Mouse (Mus musculus) heart, embryonic 13.5 days (tissue): Measurements from ENCODE around the gene Rnf151. TPM values are rescaled to one million over a fixed set of nuclear protein-coding genes. Genes with fewer than 3 reads are reported as not detected.

Experiments
- ATAC-seq: fragments of 200-750 bp; cut with Nextera tagmentation; 2 replicates; pipeline ENCODE4 v1.8.0; 2017; ENCODE audit warnings: moderate TSS enrichment; ENCODE audit not compliant: insufficient number of reproducible peaks, low FRiP score, low TSS enrichment; ENCODE audit errors: extremely low read depth
- H3K27ac ChIP-seq: fragments of 300-500 bp; sonication (generic); replicated peaks from 2 replicates; pipeline ENCODE4 v1.5.1; 2015; ENCODE audit warnings: moderate library complexity, mild to moderate bottlenecking, inconsistent platforms
- H3K27me3 ChIP-seq: fragments of 300-500 bp; sonication (generic); replicated peaks from 2 replicates; pipeline ENCODE4 v1.6.1; 2015; ENCODE audit warnings: mild to moderate bottlenecking, inconsistent platforms
- H3K36me3 ChIP-seq: fragments of 300-500 bp; sonication (generic); 2 replicates; pipeline ENCODE4 v1.6.1; 2015; ENCODE audit warnings: mild to moderate bottlenecking, inconsistent platforms
- H3K4me1 ChIP-seq: fragments of 300-500 bp; sonication (generic); 2 replicates; pipeline ENCODE4 v1.6.1; 2015; ENCODE audit warnings: inconsistent platforms
- H3K4me2 ChIP-seq: fragments of 300-500 bp; sonication (generic); 2 replicates; pipeline ENCODE4 v1.6.1; 2015; ENCODE audit warnings: inconsistent platforms, mild to moderate bottlenecking, moderate library complexity
- H3K4me3 ChIP-seq: fragments of 300-500 bp; sonication (generic); 2 replicates; pipeline ENCODE4 v1.5.1; 2015; ENCODE audit warnings: moderate library complexity, mild to moderate bottlenecking, inconsistent platforms
- H3K9ac ChIP-seq: fragments of 300-500 bp; sonication (generic); 2 replicates; pipeline ENCODE4 v1.6.1; 2015; ENCODE audit warnings: inconsistent platforms, mild to moderate bottlenecking, moderate library complexity
- H3K9me3 ChIP-seq: fragments of 300-500 bp; sonication (generic); 2 replicates; pipeline ENCODE4 v1.6.1; 2016; ENCODE audit warnings: inconsistent platforms
- WGBS: fragments of 180-500 bp; shearing (Covaris S2); methylation state at CpG from one replicate; pipeline ENCODE4 v1.1.7; 2015; ENCODE audit warnings: mixed read lengths; 5-methylcytosine and 5-hydroxymethylcytosine counted together
- polyA plus RNA-seq: library from polyadenylated mRNA; unstranded; fragments of >200 nt; fragmentation: Nextera tagmentation; extraction: Ambion mirVana; gene quantifications from 2 replicates; pipeline ENCODE4 v1.2.1, GENCODE M21; 2015

Rnf151 gene
- polyA plus RNA-seq, 1 experiment from 2014 or later: not detected

- 71% methylated on average over 5 of the region's 5 CpGs for WGBS
- Histone ChIP-seq H3K9me3 (no peaks in the 10 kb centered on the region), H3K9ac (no peak overlapping the region), H3K4me2 (no peak overlapping the region), H3K4me1 (no peaks in the 10 kb centered on the region), H3K36me3 (peaks cover 34% of the 10 kb centered on the region), H3K27me3 (peaks cover 18% of the 10 kb centered on the region; the same call in 1 of the 2 replicates), H3K4me3 (no peak overlapping the region), H3K27ac (no peak overlapping the region)
- ATAC-seq: no peak
These were observed 26.0 kb upstream of the Rnf151 start for GRCm38 (mm10) chr17:24743896-24744295.

DNA sequence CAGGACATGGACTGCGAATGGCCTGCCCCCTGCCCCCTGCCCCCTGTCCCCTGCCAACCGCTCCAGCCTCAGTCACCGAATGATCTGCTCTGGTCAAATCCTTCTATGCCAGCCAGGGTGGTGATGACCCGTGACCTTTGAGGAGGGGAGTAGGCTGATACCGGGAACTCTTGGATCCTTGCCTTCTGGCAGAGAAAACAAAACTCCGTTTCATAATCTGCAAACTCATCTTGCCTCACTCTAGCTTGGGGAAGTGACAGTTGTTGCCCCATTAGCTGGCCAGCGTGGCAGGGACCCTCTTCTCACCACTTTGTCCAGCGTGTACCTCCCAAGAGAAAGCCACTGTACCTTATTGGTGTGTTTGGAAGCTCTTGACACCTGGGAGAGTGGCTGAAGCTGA is 24.4 kb upstream of the Rnf151 start:
- no peak for ATAC-seq
- peaks cover 8% of the 10 kb centered on the region for H3K4me1 ChIP-seq
- H3K9me3 ChIP-seq: no peaks in the 10 kb centered on the region
- H3K27me3 ChIP-seq: 0 out of 2 replicates have a peak, but pooled peaks cover 9% of the 10 kb centered on the region
- no peak overlapping the region for H3K4me3 ChIP-seq
- WGBS: 76% methylated on average over 8 of the region's 8 CpGs
- H3K9ac ChIP-seq: no peak overlapping the region
- no peak overlapping the region for H3K27ac ChIP-seq
- H3K4me2 ChIP-seq: no peak overlapping the region
- H3K36me3 ChIP-seq: peaks cover 34% of the 10 kb centered on the region

DNA sequence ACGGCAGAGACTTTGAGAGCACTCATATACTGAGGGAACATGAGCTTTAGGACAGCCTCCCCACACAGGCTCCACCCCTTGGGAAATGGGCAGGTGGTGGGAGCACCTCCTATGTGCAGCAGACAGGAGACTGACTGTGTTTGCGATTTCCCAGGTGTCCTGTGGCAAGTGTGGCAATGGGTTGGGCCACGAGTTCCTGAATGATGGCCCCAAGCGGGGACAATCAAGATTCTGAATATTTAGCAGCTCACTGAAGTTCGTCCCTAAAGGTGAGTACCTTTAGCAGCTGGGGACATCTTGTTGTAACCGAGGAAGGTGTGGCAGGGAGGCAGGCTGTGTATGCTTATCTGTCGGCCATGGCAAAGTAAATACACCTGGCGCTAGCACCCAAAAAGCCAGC is 22.1 kb upstream of the Rnf151 start:
- no peak overlapping the region for H3K4me2 ChIP-seq
- ATAC-seq: no peak
- H3K36me3 ChIP-seq: peaks cover 34% of the 10 kb centered on the region
- WGBS: 78% methylated on average over 8 of the region's 8 CpGs
- H3K9ac ChIP-seq: no peak overlapping the region
- H3K27ac ChIP-seq: no peak overlapping the region
- no peak overlapping the region for H3K4me3 ChIP-seq
- no peaks in the 10 kb centered on the region for H3K27me3 ChIP-seq
- H3K4me1 ChIP-seq: peaks cover 22% of the 10 kb centered on the region
- no peaks in the 10 kb centered on the region for H3K9me3 ChIP-seq

- Histone ChIP-seq H3K27me3 (no peaks in the 10 kb centered on the region; the same call in 1 of the 2 replicates), H3K9me3 (no peaks in the 10 kb centered on the region), H3K4me2 (no peak overlapping the region), H3K4me3 (no peak overlapping the region), H3K36me3 (peaks cover 34% of the 10 kb centered on the region), H3K4me1 (peaks cover 22% of the 10 kb centered on the region), H3K27ac (no peak overlapping the region), H3K9ac (no peak overlapping the region)
- 85% methylated on average over 4 of the region's 4 CpGs for WGBS
- no peak for ATAC-seq
These were observed 20.4 kb upstream of the Rnf151 start for GRCm38 (mm10) chr17:24738238-24738637.

DNA sequence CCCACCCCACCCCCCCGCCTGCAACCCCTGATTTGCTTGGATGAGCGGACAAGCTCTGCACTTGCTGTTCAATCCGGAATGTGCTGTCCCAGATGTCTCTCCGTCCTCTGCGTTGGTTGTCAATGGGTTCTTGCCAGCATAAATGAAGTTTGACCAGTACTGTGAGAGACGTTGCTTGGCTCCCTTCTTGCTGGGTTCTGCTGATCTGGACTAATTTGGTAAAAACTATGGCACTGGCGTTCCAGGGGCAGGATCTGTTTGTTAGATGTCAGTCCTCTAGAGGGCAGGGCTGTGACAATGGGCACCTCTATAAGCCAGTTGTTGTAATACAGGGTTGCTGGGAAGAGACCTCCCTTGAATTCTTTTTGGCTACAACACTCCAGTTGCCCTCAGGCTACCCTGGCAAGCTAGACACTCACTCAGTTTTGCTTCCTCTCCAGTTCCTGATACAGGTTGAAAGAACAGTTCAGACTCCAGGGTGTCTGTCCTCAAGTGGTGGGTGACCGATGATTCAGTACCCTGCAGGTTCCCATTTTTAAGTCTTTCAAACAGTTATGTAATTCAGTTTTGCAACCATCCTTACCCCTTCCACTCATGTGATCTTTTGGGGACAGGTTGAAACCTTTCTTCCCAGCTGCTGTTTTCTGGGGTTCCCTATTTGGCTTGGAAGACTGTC is 19.4 kb upstream of the Rnf151 start:
- Histone ChIP-seq H3K4me3 (peak overlapping the region; percentile 66), H3K27ac (no peak overlapping the region), H3K4me2 (peak overlapping the region; percentile 84), H3K9ac (peak overlapping the region; percentile 84), H3K36me3 (peaks cover 29% of the 10 kb centered on the region), H3K4me1 (peaks cover 27% of the 10 kb centered on the region), H3K9me3 (no peaks in the 10 kb centered on the region), H3K27me3 (no peaks in the 10 kb centered on the region; the same call in 1 of the 2 replicates)
- no peak for ATAC-seq
- 25% methylated on average over 8 of the region's 8 CpGs for WGBS

DNA sequence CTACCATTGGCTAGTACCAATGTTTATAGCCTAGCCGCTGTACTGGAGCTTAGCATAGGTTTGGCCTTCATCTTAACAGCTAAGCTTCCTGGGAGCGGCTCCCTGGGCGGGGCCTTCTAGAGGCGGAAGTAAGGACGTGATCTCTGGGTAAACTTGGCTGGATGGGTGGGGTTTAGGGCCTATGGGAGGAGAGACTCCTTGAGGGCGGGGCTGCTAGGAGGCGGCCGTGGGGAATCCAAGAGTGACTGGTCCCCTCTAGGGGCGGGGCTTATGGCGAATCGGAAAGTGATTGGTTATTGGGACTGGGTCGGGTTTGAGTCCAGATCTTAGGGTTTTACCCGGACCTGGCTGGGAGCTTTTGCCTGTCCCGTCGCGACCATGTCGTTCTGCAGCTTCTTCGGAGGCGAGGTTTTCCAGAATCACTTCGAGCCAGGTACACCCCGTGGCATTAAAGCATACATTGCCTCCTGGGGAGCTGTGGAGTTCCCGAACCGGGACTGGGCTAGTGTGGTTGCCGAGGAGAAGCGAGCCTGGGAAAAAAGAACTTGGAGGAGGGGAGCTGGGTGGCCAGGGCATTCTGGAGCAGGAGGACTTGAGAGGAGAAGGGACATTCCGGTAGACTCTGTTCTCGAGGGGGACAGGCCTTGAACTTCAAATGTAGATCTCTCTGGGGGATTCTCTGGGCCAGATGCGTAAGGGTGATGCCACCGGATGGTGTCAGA is 18.6 kb upstream of the Rnf151 start, which contains the start of gene Msrb1:
Gene Msrb1, plus strand, starts transcription at position 313 of the 722 bp plus-strand sequence.
- peak; percentile 92 for ATAC-seq

GRCm38 (mm10) chr17:24735446-24735845 is 17.6 kb upstream of the Rnf151 start:
- H3K4me1 ChIP-seq: peaks cover 32% of the 10 kb centered on the region
- no peak overlapping the region for H3K9ac ChIP-seq
- peaks cover 12% of the 10 kb centered on the region for H3K36me3 ChIP-seq
- no peaks in the 10 kb centered on the region for H3K9me3 ChIP-seq
- H3K4me3 ChIP-seq: no peak overlapping the region
- H3K27ac ChIP-seq: peak overlapping the region; percentile 65; the same call in 1 of the 2 replicates
- peak overlapping the region; percentile 84 for H3K4me2 ChIP-seq
- no peaks in the 10 kb centered on the region; the same call in 1 of the 2 replicates for H3K27me3 ChIP-seq
- ATAC-seq: no peak
- WGBS: 89% methylated on average over 7 of the region's 7 CpGs

More for the DNA sequence above, 18.6 kb upstream of the Rnf151 start, which contains the start of gene Msrb1:
- Histone ChIP-seq H3K4me1 (peaks cover 32% of the 10 kb centered on the region), H3K27ac (peak within 1 kb of the TSS; percentile 65), H3K36me3 (peaks cover 21% of the 10 kb centered on the region), H3K9ac (peak within 1 kb of the TSS; percentile 84), H3K4me3 (peak within 1 kb of the TSS; percentile 66), H3K4me2 (peak within 1 kb of the TSS; percentile 84), H3K9me3 (no peaks in the 10 kb centered on the region), H3K27me3 (no peaks in the 10 kb centered on the region; the same call in 1 of the 2 replicates)
- WGBS: under 1% methylated on average over 29 of the region's 29 CpGs

- ATAC-seq: no peak
- peaks cover 32% of the 10 kb centered on the region for H3K4me1 ChIP-seq
- 91% methylated on average over 1 of the region's 1 CpGs for WGBS
These were observed 16.6 kb upstream of the Rnf151 start for GRCm38 (mm10) chr17:24734513-24734912.

GRCm38 (mm10) chr17:24733434-24734050 is 15.7 kb upstream of the Rnf151 start:
- no peak overlapping the region for H3K27ac ChIP-seq
- no peak overlapping the region for H3K4me2 ChIP-seq
- H3K36me3 ChIP-seq: no peaks in the 10 kb centered on the region
- no peaks in the 10 kb centered on the region; the same call in 1 of the 2 replicates for H3K27me3 ChIP-seq
- WGBS: 89% methylated on average over 21 of the region's 21 CpGs
- no peak for ATAC-seq
- H3K9ac ChIP-seq: no peak overlapping the region; the same call in 1 of the 2 replicates
- no peak overlapping the region for H3K4me3 ChIP-seq
- H3K9me3 ChIP-seq: no peaks in the 10 kb centered on the region
- H3K4me1 ChIP-seq: peaks cover 32% of the 10 kb centered on the region

More at GRCm38 (mm10) chr17:24734513-24734912, 16.6 kb upstream of the Rnf151 start:
- Histone ChIP-seq H3K4me3 (no peak overlapping the region), H3K27ac (no peak overlapping the region), H3K9me3 (no peaks in the 10 kb centered on the region), H3K4me2 (no peak overlapping the region), H3K27me3 (no peaks in the 10 kb centered on the region; the same call in 1 of the 2 replicates), H3K9ac (no peak overlapping the region), H3K36me3 (peaks cover 4% of the 10 kb centered on the region)

DNA sequence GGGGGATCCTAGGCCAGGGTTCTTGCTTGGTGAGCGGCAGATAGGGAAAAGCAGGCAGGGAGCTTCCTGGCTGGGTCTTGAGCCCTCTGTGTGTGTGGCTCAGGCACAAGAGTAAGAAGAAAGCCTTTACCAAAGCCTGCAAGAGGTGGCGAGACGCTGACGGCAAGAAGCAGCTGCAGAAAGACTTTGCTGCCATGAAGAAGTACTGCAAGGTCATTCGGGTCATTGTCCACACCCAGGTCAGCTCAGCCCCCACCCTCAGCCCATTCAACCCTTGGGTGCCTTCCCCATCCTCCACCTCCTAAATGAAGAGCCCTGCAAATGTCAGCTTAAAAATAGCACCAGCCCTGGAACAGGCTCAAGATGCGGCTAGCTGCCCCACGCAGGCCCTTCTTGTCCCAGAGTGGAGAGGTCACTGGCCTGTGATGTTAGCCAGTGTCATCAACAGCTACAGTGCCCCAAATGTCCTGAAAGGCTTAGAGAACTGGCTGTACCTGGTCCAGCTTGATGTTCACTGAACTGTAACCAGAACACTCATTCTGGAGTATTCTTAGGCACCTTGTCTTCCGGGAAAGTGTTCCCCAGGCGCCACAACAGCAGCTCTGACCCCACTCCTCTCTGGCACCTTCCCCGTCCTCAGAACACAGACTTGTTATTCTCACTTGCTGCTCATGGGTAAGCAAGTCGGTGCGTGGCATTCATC is 14.5 kb upstream of the Rnf151 start:
- Histone ChIP-seq H3K27me3 (peaks cover 3% of the 10 kb centered on the region; the same call in 1 of the 2 replicates), H3K27ac (peak overlapping the region; percentile 46), H3K9me3 (no peaks in the 10 kb centered on the region), H3K4me2 (no peak overlapping the region), H3K4me1 (peaks cover 25% of the 10 kb centered on the region), H3K4me3 (no peak overlapping the region), H3K36me3 (no peaks in the 10 kb centered on the region), H3K9ac (peak overlapping the region; percentile 50; the same call in 1 of the 2 replicates)
- no peak for ATAC-seq
- WGBS: 59% methylated on average over 12 of the region's 12 CpGs
